Mouse (Mus musculus) hindbrain, embryonic 13.5 days (tissue): ENCODE measurements around the gene Mettl8. TPM values are rescaled to one million over a fixed set of nuclear protein-coding genes. Genes with fewer than 3 reads are reported as not detected.
A peak's percentile ranks its signal among the peaks of the same experiment; 100 is the strongest.

Experiments
- ATAC-seq: fragments of 200-750 bp; cut with Nextera tagmentation; 2 replicates; pipeline ENCODE4 v1.8.0; 2017; ENCODE audit warnings: moderate TSS enrichment; ENCODE audit not compliant: low FRiP score
- H3K27ac ChIP-seq: fragments of 300-500 bp; sonication (generic); 2 replicates; pipeline ENCODE4 v1.5.1; 2015; ENCODE audit warnings: inconsistent platforms, mild to moderate bottlenecking, moderate library complexity
- H3K27me3 ChIP-seq: fragments of 300-500 bp; sonication (generic); 2 replicates; pipeline ENCODE4 v1.6.1; 2015; ENCODE audit warnings: mild to moderate bottlenecking, inconsistent platforms
- H3K36me3 ChIP-seq: fragments of 300-500 bp; sonication (generic); 2 replicates; pipeline ENCODE4 v1.6.1; 2015; ENCODE audit warnings: mild to moderate bottlenecking, inconsistent platforms
- H3K4me1 ChIP-seq: fragments of 300-500 bp; sonication (generic); replicated peaks from 2 replicates; pipeline ENCODE4 v1.6.1; 2015; ENCODE audit warnings: inconsistent platforms
- H3K4me2 ChIP-seq: fragments of 300-500 bp; sonication (generic); 2 replicates; pipeline ENCODE4 v1.6.1; 2015; ENCODE audit warnings: inconsistent platforms, mild to moderate bottlenecking, moderate library complexity
- H3K4me3 ChIP-seq: fragments of 300-500 bp; sonication (generic); 2 replicates; pipeline ENCODE4 v1.5.1; 2015; ENCODE audit warnings: mild to moderate bottlenecking, inconsistent platforms
- H3K9ac ChIP-seq: fragments of 300-500 bp; sonication (generic); 2 replicates; pipeline ENCODE4 v1.6.1; 2015; ENCODE audit warnings: mild to moderate bottlenecking, inconsistent platforms
- H3K9me3 ChIP-seq: fragments of 300-500 bp; sonication (generic); 2 replicates; pipeline ENCODE4 v1.6.1; 2016; ENCODE audit warnings: inconsistent platforms
- WGBS: fragments of 180-500 bp; shearing (Covaris S2); methylation state at CpG from one replicate; pipeline ENCODE4 v1.1.7; 2015; 5-methylcytosine and 5-hydroxymethylcytosine counted together
- polyA plus RNA-seq: library from polyadenylated mRNA; unstranded; fragments of >200 nt; fragmentation: Nextera tagmentation; extraction: Ambion mirVana; gene quantifications from 2 replicates; pipeline ENCODE4 v1.2.1, GENCODE M21; 2015

Gene Mettl8
- polyA plus RNA-seq, 1 experiment from 2014 or later = 16.4 TPM

- H3K27me3 ChIP-seq = no peaks in the 10 kb centered on the region
- no peaks in the 10 kb centered on the region for H3K36me3 ChIP-seq
- no peak overlapping the region for H3K9ac ChIP-seq
- peaks cover 36% of the 10 kb centered on the region for H3K4me1 ChIP-seq
- WGBS = 82% methylated on average over 2 of the region's 2 CpGs
- H3K27ac ChIP-seq = no peak overlapping the region
- H3K9me3 ChIP-seq = no peaks in the 10 kb centered on the region
- H3K4me2 ChIP-seq = no peak overlapping the region
- no peak for ATAC-seq
- no peak overlapping the region for H3K4me3 ChIP-seq
Observed at GRCm38 (mm10) chr2:71030663-71031062, 24.7 kb downstream of the Mettl8 start.

DNA sequence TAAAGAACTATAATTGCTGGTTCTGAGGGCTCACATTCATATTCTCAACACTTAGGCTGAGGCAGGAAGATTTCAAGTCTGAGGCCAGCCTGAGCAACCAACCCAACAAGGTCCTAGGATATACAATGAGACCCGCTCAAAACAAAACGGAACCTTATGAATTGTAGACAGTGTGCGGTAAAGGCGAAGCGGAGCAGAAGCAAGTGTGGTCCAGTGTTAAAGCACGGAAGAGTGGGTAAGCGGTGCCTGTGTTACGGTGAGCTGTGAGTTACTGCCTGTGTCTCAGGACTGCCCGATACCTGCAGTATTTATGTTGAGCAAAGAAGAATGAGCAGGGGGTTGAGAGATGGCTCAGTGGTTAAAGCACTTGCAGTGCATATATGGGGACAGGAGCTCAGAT lies 27.8 kb downstream of the Mettl8 start:
- no peaks in the 10 kb centered on the region for H3K9me3 ChIP-seq
- H3K9ac ChIP-seq = no peak overlapping the region
- no peak overlapping the region for H3K4me3 ChIP-seq
- H3K4me2 ChIP-seq = no peak overlapping the region
- H3K4me1 ChIP-seq = peaks cover 18% of the 10 kb centered on the region
- no peaks in the 10 kb centered on the region for H3K27me3 ChIP-seq
- H3K27ac ChIP-seq = no peak overlapping the region
- H3K36me3 ChIP-seq = no peaks in the 10 kb centered on the region
- no peak for ATAC-seq
- 98% methylated on average over 9 of the region's 9 CpGs for WGBS

GRCm38 (mm10) chr2:71026787-71027186 lies 28.6 kb downstream of the Mettl8 start:
- no peak overlapping the region for H3K9ac ChIP-seq
- H3K27me3 ChIP-seq = no peaks in the 10 kb centered on the region
- H3K27ac ChIP-seq = no peak overlapping the region
- H3K4me3 ChIP-seq = no peak overlapping the region
- H3K4me2 ChIP-seq = no peak overlapping the region
- WGBS = 37% methylated on average over 5 of the region's 5 CpGs
- no peaks in the 10 kb centered on the region for H3K9me3 ChIP-seq
- peaks cover 14% of the 10 kb centered on the region; the same call in 1 of the 2 replicates for H3K4me1 ChIP-seq
- H3K36me3 ChIP-seq = no peaks in the 10 kb centered on the region
- 0 out of 2 replicates have a peak, but pooled peaks have one; percentile 28 for ATAC-seq

GRCm38 (mm10) chr2:71025576-71026315 lies 29.6 kb downstream of the Mettl8 start:
- Histone ChIP-seq H3K9me3 (no peaks in the 10 kb centered on the region), H3K4me1 (peaks cover 12% of the 10 kb centered on the region; the same call in 1 of the 2 replicates), H3K36me3 (no peaks in the 10 kb centered on the region), H3K4me3 (no peak overlapping the region), H3K4me2 (no peak overlapping the region), H3K9ac (no peak overlapping the region), H3K27me3 (no peaks in the 10 kb centered on the region), H3K27ac (no peak overlapping the region)
- ATAC-seq = no peak
- 70% methylated on average over 12 of the region's 12 CpGs for WGBS

GRCm38 (mm10) chr2:71023986-71024385 lies 31.4 kb downstream of the Mettl8 start:
- H3K36me3 ChIP-seq = no peaks in the 10 kb centered on the region
- ATAC-seq = no peak
- peaks cover 23% of the 10 kb centered on the region for H3K4me1 ChIP-seq
- no peak overlapping the region for H3K27ac ChIP-seq
- 97% methylated on average over 6 of the region's 6 CpGs for WGBS
- no peaks in the 10 kb centered on the region for H3K9me3 ChIP-seq
- H3K27me3 ChIP-seq = no peaks in the 10 kb centered on the region
- H3K9ac ChIP-seq = no peak overlapping the region
- H3K4me3 ChIP-seq = no peak overlapping the region
- H3K4me2 ChIP-seq = no peak overlapping the region

DNA sequence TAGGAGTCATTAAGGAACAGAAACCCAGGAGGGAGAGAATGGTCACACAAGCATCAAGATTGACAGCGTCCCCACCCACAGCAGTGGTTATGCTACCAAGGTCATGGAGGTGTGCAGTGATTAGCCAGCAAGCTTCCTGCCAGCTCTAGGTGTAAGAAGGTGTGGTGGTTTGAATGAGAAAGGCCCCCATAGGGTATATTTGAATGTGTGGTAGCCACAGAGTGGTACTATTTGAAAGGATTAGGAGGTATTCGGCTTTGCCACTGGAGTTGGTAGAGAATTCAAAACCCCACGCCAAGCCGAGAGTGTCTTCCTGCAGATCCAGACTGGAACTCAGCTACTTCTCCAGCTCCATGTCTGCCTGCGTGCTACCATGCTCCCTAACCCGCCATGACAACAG lies 32.4 kb downstream of the Mettl8 start:
- no peak overlapping the region for H3K9ac ChIP-seq
- no peak overlapping the region for H3K4me3 ChIP-seq
- H3K27me3 ChIP-seq = no peaks in the 10 kb centered on the region
- no peak for ATAC-seq
- H3K27ac ChIP-seq = no peak overlapping the region
- H3K9me3 ChIP-seq = no peaks in the 10 kb centered on the region
- no peak overlapping the region for H3K4me2 ChIP-seq
- H3K4me1 ChIP-seq = peaks cover 23% of the 10 kb centered on the region
- WGBS = 95% methylated on average over 6 of the region's 6 CpGs
- no peaks in the 10 kb centered on the region for H3K36me3 ChIP-seq

DNA sequence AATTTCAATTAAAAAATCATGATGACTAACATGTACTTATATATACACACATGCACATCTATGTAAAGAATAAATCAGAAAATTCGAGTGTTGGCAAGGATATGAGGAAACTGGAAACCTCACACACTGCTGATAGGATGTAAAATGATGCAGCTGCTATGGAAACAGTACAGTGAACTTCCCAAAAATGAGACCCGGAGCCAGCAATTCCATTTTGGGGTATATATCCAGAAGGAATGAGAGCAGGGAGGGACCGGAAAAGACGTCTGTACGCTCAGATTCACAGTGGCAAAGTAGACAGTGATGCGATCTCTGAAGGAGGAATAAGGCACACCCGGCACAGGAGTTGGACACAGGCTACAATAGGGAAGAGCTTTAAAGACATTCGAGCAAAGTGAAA lies 34.7 kb downstream of the Mettl8 start:
- no peak for ATAC-seq
- H3K4me2 ChIP-seq = no peak overlapping the region
- H3K9me3 ChIP-seq = no peaks in the 10 kb centered on the region
- H3K9ac ChIP-seq = no peak overlapping the region
- no peak overlapping the region for H3K4me3 ChIP-seq
- no peak overlapping the region for H3K27ac ChIP-seq
- 86% methylated on average over 8 of the region's 8 CpGs for WGBS
- peaks cover 20% of the 10 kb centered on the region for H3K4me1 ChIP-seq
- H3K27me3 ChIP-seq = no peaks in the 10 kb centered on the region
- H3K36me3 ChIP-seq = no peaks in the 10 kb centered on the region

GRCm38 (mm10) chr2:71019704-71020375 lies 35.5 kb downstream of the Mettl8 start:
- Histone ChIP-seq H3K27ac (peak overlapping the region; percentile 62), H3K4me1 (peaks cover 17% of the 10 kb centered on the region), H3K4me3 (no peak overlapping the region), H3K4me2 (no peak overlapping the region), H3K36me3 (no peaks in the 10 kb centered on the region), H3K9me3 (no peaks in the 10 kb centered on the region), H3K9ac (0 out of 2 replicates have a peak overlapping the region, but pooled peaks have one; percentile 24), H3K27me3 (no peaks in the 10 kb centered on the region)
- no peak for ATAC-seq
- 55% methylated on average over 8 of the region's 8 CpGs for WGBS

GRCm38 (mm10) chr2:71019277-71019676 lies 36.1 kb downstream of the Mettl8 start:
- Histone ChIP-seq H3K4me2 (no peak overlapping the region), H3K9me3 (no peaks in the 10 kb centered on the region), H3K9ac (no peak overlapping the region), H3K4me1 (peaks cover 17% of the 10 kb centered on the region), H3K36me3 (no peaks in the 10 kb centered on the region), H3K27me3 (no peaks in the 10 kb centered on the region), H3K27ac (peak overlapping the region; percentile 62), H3K4me3 (no peak overlapping the region)
- ATAC-seq = no peak
- 56% methylated on average over 9 of the region's 9 CpGs for WGBS

GRCm38 (mm10) chr2:71013521-71013920 lies 41.9 kb downstream of the Mettl8 start:
- H3K9me3 ChIP-seq = no peaks in the 10 kb centered on the region
- 94% methylated on average over 7 of the region's 7 CpGs for WGBS
- no peak overlapping the region for H3K4me2 ChIP-seq
- no peak overlapping the region for H3K9ac ChIP-seq
- H3K36me3 ChIP-seq = no peaks in the 10 kb centered on the region
- no peak overlapping the region for H3K4me3 ChIP-seq
- H3K4me1 ChIP-seq = no peaks in the 10 kb centered on the region
- no peak for ATAC-seq
- H3K27ac ChIP-seq = no peak overlapping the region
- no peaks in the 10 kb centered on the region for H3K27me3 ChIP-seq

DNA sequence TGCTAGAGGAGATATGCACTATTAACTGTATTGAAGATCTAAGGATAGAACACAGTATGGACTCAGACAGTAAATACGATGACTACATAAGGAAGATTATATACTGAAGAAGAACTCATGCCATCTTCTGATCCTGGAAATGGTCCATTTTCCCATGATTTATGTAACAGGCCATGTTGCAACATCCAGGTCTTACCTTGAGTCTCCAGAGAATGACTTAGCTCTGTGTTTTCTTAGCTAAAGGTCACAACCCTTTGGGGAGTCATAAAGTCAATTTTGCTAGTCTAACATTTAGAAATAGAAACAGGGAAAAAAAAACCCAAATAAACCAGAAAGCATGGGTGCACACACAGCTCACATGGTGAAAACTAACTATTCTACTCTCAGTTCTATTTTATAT lies 43.6 kb downstream of the Mettl8 start:
- Histone ChIP-seq H3K9me3 (no peaks in the 10 kb centered on the region), H3K36me3 (no peaks in the 10 kb centered on the region), H3K4me3 (no peak overlapping the region), H3K4me1 (no peaks in the 10 kb centered on the region), H3K27ac (no peak overlapping the region), H3K4me2 (no peak overlapping the region), H3K27me3 (no peaks in the 10 kb centered on the region), H3K9ac (no peak overlapping the region)
- no peak for ATAC-seq
- 98% methylated on average over 1 of the region's 1 CpGs for WGBS

DNA sequence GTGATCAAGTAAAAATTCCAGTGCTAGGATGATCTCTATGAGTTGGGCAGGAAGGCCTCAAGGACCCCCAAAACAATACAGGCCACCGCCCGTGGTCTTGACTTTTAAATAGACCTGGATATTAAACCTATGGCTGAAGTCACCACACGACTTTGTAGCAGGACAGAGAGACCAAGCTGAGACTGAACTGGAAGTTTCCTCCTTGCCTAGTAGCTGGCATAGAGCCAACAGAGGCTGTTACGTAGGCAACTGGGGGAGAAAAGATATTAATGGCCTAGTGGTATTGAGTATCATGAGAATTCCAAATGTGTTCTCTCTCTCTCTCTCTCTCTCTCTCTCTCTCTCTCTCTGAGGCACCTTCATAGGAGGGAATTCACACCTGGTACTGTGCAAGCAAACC lies 51.0 kb downstream of the Mettl8 start:
- Histone ChIP-seq H3K9ac (no peak overlapping the region), H3K4me2 (no peak overlapping the region), H3K27ac (no peak overlapping the region), H3K9me3 (no peaks in the 10 kb centered on the region), H3K4me3 (no peak overlapping the region), H3K27me3 (no peaks in the 10 kb centered on the region), H3K4me1 (0 out of 2 replicates have a peak, but pooled peaks cover 6% of the 10 kb centered on the region), H3K36me3 (no peaks in the 10 kb centered on the region)
- WGBS = 78% methylated on average over 4 of the region's 4 CpGs
- ATAC-seq = no peak

GRCm38 (mm10) chr2:71002509-71002908 lies 52.9 kb downstream of the Mettl8 start:
- H3K4me1 ChIP-seq = 0 out of 2 replicates have a peak, but pooled peaks cover 6% of the 10 kb centered on the region
- no peak for ATAC-seq
- 81% methylated on average over 1 of the region's 1 CpGs for WGBS
- H3K9me3 ChIP-seq = no peaks in the 10 kb centered on the region
- H3K27me3 ChIP-seq = no peaks in the 10 kb centered on the region
- H3K4me3 ChIP-seq = no peak overlapping the region
- H3K36me3 ChIP-seq = no peaks in the 10 kb centered on the region
- H3K27ac ChIP-seq = no peak overlapping the region
- H3K9ac ChIP-seq = no peak overlapping the region
- H3K4me2 ChIP-seq = no peak overlapping the region
